Mouse (Mus musculus) ES-E14 (cell line): ENCODE measurements at regions not wholly inside any gene's neighbourhood (a gene's known extent, or its start where the extent isn't known, plus 50 kb on each side); places are given as distances from the start of the nearest gene placed in this dataset.

Experiments
- DNase-seq: peaks from one replicate; pipeline ENCODE4 v3.0.0-alpha.2; 2013; ENCODE audit warnings: low read depth, low spot score
- H3K27ac ChIP-seq: 2 replicates; pipeline ENCODE4 v1.5.1; 2012; ENCODE audit warnings: low read depth, mild to moderate bottlenecking, low read length, moderate library complexity, mixed read lengths; ENCODE audit not compliant: poor library complexity, insufficient read depth, severe bottlenecking
- H3K36me3 ChIP-seq: 2 replicates; pipeline ENCODE4 v1.6.1; 2012; ENCODE audit warnings: mild to moderate bottlenecking, low read length, moderate library complexity, mixed read lengths; ENCODE audit not compliant: control insufficient read depth, poor library complexity, insufficient read depth, severe bottlenecking
- H3K4me1 ChIP-seq, 2 experiments: fragments of 150-350 bp in 1 of 2; sonication (generic) in 1 of 2; 2 replicates each; pipeline ENCODE4 v1.6.1; 2012; ENCODE audit warnings: low read length in 2 of 2, mild to moderate bottlenecking in 1 of 2, mixed read lengths in 1 of 2; ENCODE audit not compliant: control insufficient read depth in 2 of 2, insufficient read depth in 2 of 2, poor library complexity in 1 of 2
- H3K4me3 ChIP-seq, 2 experiments: fragments of 150-350 bp in 1 of 2; sonication (generic) in 1 of 2; 2 replicates each; pipeline ENCODE4 v1.5.1; 2012; ENCODE audit warnings: low read length in 2 of 2, low read depth in 1 of 2, mild to moderate bottlenecking in 1 of 2, mixed read lengths in 1 of 2; ENCODE audit not compliant: insufficient read depth in 1 of 2, poor library complexity in 1 of 2, severe bottlenecking in 1 of 2
- H3K9ac ChIP-seq: 2 replicates; pipeline ENCODE4 v1.6.1; 2012; ENCODE audit warnings: low read depth, mild to moderate bottlenecking, low read length, mixed read lengths; ENCODE audit not compliant: poor library complexity, insufficient read depth, severe bottlenecking
- H3K9me3 ChIP-seq: fragments of 150-350 bp; sonication (generic); 2 replicates; pipeline ENCODE4 v1.6.1; 2012; ENCODE audit warnings: low read depth, mild to moderate bottlenecking, low read length; ENCODE audit not compliant: control insufficient read depth, insufficient read depth
- CHD2 ChIP-seq: IDR thresholded peaks from 2 replicates; pipeline ENCODE4 v1.6.1; 2014; ENCODE audit warnings: mild to moderate bottlenecking, low read depth, low read length, inconsistent platforms
- HCFC1 ChIP-seq: IDR thresholded peaks from 2 replicates; pipeline ENCODE4 v1.6.1; 2012; ENCODE audit warnings: low read length, inconsistent platforms, borderline replicate concordance; ENCODE audit not compliant: insufficient read depth
- MAFK ChIP-seq: IDR thresholded peaks from 2 replicates; pipeline ENCODE4 v1.6.1; 2014; ENCODE audit warnings: mild to moderate bottlenecking, low read depth, low read length, inconsistent platforms; ENCODE audit not compliant: insufficient read depth
- ZC3H11A ChIP-seq: IDR thresholded peaks from 2 replicates; pipeline ENCODE4 v1.6.1; 2012; ENCODE audit warnings: low read depth, mild to moderate bottlenecking, inconsistent platforms, low read length, borderline replicate concordance
- ZNF384 ChIP-seq: IDR thresholded peaks from 2 replicates; pipeline ENCODE4 v1.6.1; 2012; ENCODE audit warnings: low read depth, low read length, inconsistent platforms
- in situ Hi-C, 2 experiments: fragments of 600-800 bp; cut with MboI; formaldehyde crosslinking; loops; one replicate each; pipeline ENCODE4 v1.15.1; 2025; ENCODE audit warnings: low sequenced_read_pairs in 2 of 2, inconsistent platforms in 1 of 2; ENCODE audit not compliant: unreplicated experiment in 2 of 2

DNA sequence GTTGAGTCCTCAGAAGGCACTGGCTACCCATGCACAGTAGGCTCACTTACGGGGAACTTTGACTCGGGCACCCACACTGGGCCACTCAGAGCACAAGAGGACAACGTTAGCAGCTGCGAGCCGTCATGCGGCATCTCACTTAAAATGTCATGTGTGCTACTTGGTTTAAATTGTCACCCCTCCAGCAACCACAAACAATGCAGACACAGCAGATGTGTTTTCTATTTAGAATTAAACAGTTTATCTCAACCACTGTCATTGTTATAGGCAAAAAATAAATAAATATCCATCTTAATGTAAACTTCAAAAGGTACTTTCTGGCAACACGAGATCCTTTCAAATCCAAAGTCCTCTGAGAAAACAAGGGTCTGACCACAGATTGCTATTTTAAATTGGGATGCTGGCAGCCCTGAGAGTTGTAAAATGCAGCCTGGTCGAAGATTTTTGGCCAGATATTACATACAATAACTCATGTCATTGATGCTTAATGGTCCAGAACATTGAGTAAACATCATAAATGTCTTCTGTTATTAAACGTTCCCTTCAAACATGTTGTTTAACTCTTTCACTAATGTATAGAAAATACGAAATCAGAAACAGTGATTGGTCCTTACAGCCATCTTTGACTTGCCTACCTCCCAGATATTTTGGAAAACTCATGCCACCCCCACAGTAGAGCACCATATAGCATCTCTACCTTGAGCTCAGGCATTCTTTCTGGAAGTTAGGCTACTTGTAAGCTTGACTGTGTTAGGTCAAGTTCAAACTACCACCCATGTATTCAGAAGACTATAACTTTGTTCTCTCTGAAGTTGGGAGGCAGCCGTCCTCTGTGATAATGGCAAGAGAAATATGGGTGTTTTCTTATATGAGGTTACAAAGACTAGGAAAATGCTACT is 232.8 kb upstream of the Tcf21 start:
- in situ Hi-C loops, result no loop called here
- Histone ChIP-seq H3K9me3 (no peaks in the 10 kb centered on the region), H3K27ac (no peak overlapping the region), H3K36me3 (no peaks in the 10 kb centered on the region), H3K9ac (no peak overlapping the region), H3K4me1 (no peaks in the 10 kb centered on the region), H3K4me3 (no peak overlapping the region)
- TF ChIP-seq MAFK (no peak), ZC3H11A (no peak), ZNF384 (no peak), CHD2 (no peak), HCFC1 (no peak)
- no peak for DNase-seq

DNA sequence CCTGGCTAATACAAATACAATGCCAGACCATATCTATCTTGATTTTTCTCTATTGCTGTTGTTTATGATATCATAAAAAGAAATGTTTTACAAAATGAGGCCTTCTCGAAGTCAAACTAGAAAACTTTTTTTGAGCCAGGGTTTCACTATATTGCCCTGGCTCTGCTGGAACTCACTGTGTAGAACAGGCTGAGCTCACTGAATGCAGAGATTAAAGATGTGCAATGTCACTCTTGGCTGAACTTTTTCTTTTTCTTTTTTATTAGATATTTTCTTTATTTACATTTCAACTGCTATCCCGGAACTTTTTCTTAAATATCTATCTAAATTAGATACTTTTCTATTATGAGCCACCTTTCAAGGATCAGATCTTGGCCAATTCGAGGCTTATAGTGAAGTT is 224.5 kb upstream of the Tcf21 start:
- no peak overlapping the region for H3K9ac ChIP-seq
- TF ChIP-seq MAFK, result no peak
- TF ChIP-seq ZNF384, result no peak
- no peak for TF ChIP-seq ZC3H11A
- TF ChIP-seq CHD2, result no peak
- no peak for TF ChIP-seq HCFC1
- no peak overlapping the region for H3K4me3 ChIP-seq
- no peak for DNase-seq
- no peak overlapping the region for H3K27ac ChIP-seq
- no peaks in the 10 kb centered on the region for H3K4me1 ChIP-seq
- no peaks in the 10 kb centered on the region for H3K9me3 ChIP-seq
- in situ Hi-C loops, result no loop called here
- H3K36me3 ChIP-seq, result no peaks in the 10 kb centered on the region

DNA sequence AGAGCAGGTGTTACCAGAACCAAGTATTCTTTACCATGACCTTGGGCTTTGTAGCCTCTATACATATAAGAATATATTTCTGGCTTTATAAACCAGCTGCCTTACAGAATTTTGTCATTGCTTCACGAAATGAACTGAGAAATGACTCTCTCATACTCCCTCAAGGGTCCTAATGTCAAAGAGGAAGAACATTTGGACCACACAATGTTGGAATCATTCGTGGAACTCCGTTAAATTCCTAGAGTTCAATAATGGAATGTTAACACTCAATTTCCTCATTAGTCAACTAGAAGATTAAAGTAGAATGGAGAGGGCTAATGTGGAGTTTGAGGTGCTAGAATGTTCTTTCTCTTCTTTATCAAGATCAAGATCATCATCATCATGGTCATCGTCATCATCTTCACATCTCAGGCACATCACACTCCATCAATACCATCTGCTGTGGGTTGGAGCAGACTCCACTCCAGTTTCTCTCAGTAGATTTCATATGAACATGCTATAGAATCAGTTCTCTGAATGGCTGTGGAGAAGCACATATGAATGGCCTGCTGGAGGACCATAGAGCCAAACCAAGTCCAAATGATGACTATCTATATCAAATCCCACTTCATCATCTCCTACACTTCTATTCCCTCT is 211.6 kb upstream of the Tcf21 start:
- H3K9ac ChIP-seq, result no peak overlapping the region
- no peaks in the 10 kb centered on the region for H3K4me1 ChIP-seq
- H3K36me3 ChIP-seq, result no peaks in the 10 kb centered on the region
- in situ Hi-C loops, result no loop called here
- H3K27ac ChIP-seq, result no peak overlapping the region
- TF ChIP-seq MAFK (no peak), CHD2 (no peak), ZC3H11A (no peak), HCFC1 (no peak), ZNF384 (no peak)
- no peaks in the 10 kb centered on the region for H3K9me3 ChIP-seq
- no peak for DNase-seq
- no peak overlapping the region for H3K4me3 ChIP-seq

DNA sequence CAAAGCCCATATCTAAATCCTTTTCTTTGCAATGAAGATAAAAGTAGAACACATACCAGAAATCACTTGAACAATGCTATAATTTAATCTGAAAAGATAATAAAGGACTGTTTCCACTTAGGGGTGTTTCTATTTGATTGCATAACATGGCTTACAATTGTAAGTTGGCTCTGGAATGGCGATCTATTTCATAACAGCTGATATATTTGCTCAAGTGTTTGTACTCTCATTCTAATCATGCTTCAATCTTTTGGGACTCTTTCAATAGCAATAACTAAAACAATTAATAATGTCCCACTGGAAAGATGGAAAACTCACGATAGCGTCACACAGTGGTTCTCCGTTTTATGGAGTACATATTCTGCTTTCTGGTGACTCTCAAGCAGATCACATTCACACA is 208.0 kb upstream of the Tcf21 start:
- H3K27ac ChIP-seq, result no peak overlapping the region
- H3K36me3 ChIP-seq, result no peaks in the 10 kb centered on the region
- TF ChIP-seq MAFK (no peak), ZNF384 (no peak), ZC3H11A (no peak), CHD2 (no peak), HCFC1 (no peak)
- no peak overlapping the region for H3K4me3 ChIP-seq
- H3K9me3 ChIP-seq, result no peaks in the 10 kb centered on the region
- in situ Hi-C loops, result no loop called here
- H3K9ac ChIP-seq, result no peak overlapping the region
- no peaks in the 10 kb centered on the region for H3K4me1 ChIP-seq
- no peak for DNase-seq
